Mouse (Mus musculus) CH12.LX (cell line): ENCODE measurements around the gene Slc27a1. TPM values are rescaled to one million over a fixed set of nuclear protein-coding genes. Genes with fewer than 3 reads are reported as not detected.

Source experiments
- DNase-seq: peaks from one replicate; pipeline ENCODE4 v3.0.0-alpha.2; 2013; ENCODE audit errors: extremely low read depth
- H3K27ac ChIP-seq: 2 replicates; pipeline ENCODE4 v1.5.1; 2012; ENCODE audit warnings: low read depth, mild to moderate bottlenecking, control low read depth, moderate library complexity; ENCODE audit not compliant: insufficient read depth
- H3K27me3 ChIP-seq: replicated peaks from 2 replicates; pipeline ENCODE3; 2012; ENCODE audit warnings: inconsistent platforms
- H3K36me3 ChIP-seq, 2 experiments: replicated peaks in 1 of 2; 2 replicates each; pipeline versions ENCODE3 to v1.6.1; 2012; ENCODE audit warnings: inconsistent platforms in 1 of 2, low read length in 1 of 2, mild to moderate bottlenecking in 1 of 2, mixed read lengths in 1 of 2, moderate library complexity in 1 of 2; ENCODE audit not compliant: control insufficient read depth in 1 of 2, insufficient read depth in 1 of 2
- H3K4me1 ChIP-seq, 2 experiments: 2 replicates each; pipeline ENCODE4 v1.6.1; 2012; ENCODE audit warnings: inconsistent platforms in 1 of 2, moderate library complexity in 1 of 2; ENCODE audit not compliant: insufficient read depth in 2 of 2, control insufficient read depth in 1 of 2
- H3K4me2 ChIP-seq: 2 replicates; pipeline ENCODE4 v1.6.1; 2012; ENCODE audit warnings: low read depth, mild to moderate bottlenecking, control low read depth; ENCODE audit not compliant: poor library complexity, insufficient read depth, severe bottlenecking
- H3K4me3 ChIP-seq, 3 experiments: fragments of 150-350 bp in 1 of 3; sonication (generic) in 1 of 3; replicated peaks in 1 of 3; 2 replicates each; pipeline versions ENCODE3 to v1.5.1; 2011 to 2012; ENCODE audit warnings: low read depth in 2 of 3, low read length in 2 of 3, mild to moderate bottlenecking in 2 of 3, moderate library complexity in 2 of 3, control low read depth in 1 of 3, improper control_type of control experiment in 1 of 3, inconsistent platforms in 1 of 3, mixed read lengths in 1 of 3; ENCODE audit not compliant: poor library complexity in 1 of 3
- H3K79me2 ChIP-seq: replicated peaks from 2 replicates; pipeline ENCODE4 v1.6.1; 2012; ENCODE audit warnings: mild to moderate bottlenecking, moderate library complexity; ENCODE audit not compliant: control insufficient read depth, poor library complexity, insufficient read depth, severe bottlenecking; ENCODE audit errors: extremely low read depth
- H3K9ac ChIP-seq: 2 replicates; pipeline ENCODE4 v1.6.1; 2012; ENCODE audit warnings: low read depth, mild to moderate bottlenecking, control low read depth, moderate library complexity; ENCODE audit not compliant: insufficient read depth
- H3K9me3 ChIP-seq: replicated peaks from 2 replicates; pipeline ENCODE3; 2012; ENCODE audit warnings: low read length, inconsistent platforms, mixed read lengths
- E2F4 ChIP-seq: IDR thresholded peaks from 2 replicates; pipeline ENCODE4 v1.6.1; 2011; ENCODE audit warnings: low read depth, low read length, improper control_type of control experiment; ENCODE audit not compliant: insufficient replicate concordance
- EP300 ChIP-seq: IDR thresholded peaks from 2 replicates; pipeline ENCODE4 v1.6.1; 2011; ENCODE audit warnings: low read length, improper control_type of control experiment
- GABPA ChIP-seq: IDR thresholded peaks from 2 replicates; pipeline ENCODE4 v1.6.1; 2012; ENCODE audit warnings: low read depth, low read length, improper control_type of control experiment, inconsistent platforms; ENCODE audit not compliant: insufficient replicate concordance
- HCFC1 ChIP-seq: IDR thresholded peaks from 2 replicates; pipeline ENCODE4 v1.6.1; 2012; ENCODE audit warnings: low read depth, mild to moderate bottlenecking, inconsistent platforms, low read length, improper control_type of control experiment
- IRF4 ChIP-seq: IDR thresholded peaks from 2 replicates; pipeline ENCODE4 v1.6.1; 2014; ENCODE audit warnings: low read depth, mild to moderate bottlenecking, inconsistent platforms, low read length, improper control_type of control experiment
- MAX ChIP-seq: IDR thresholded peaks from 2 replicates; pipeline ENCODE4 v1.6.1; 2011; ENCODE audit warnings: low read length, improper control_type of control experiment
- MEF2A ChIP-seq: IDR thresholded peaks from 2 replicates; pipeline ENCODE4 v1.6.1; 2014; ENCODE audit warnings: low read depth, mild to moderate bottlenecking, inconsistent platforms, low read length, improper control_type of control experiment, borderline replicate concordance
- MYC ChIP-seq: IDR thresholded peaks from 2 replicates; pipeline ENCODE4 v1.6.1; 2011; ENCODE audit warnings: low read depth, mild to moderate bottlenecking, improper control_type of control experiment, low read length
- SIN3A ChIP-seq: IDR thresholded peaks from 2 replicates; pipeline ENCODE4 v1.6.1; 2012; ENCODE audit warnings: low read length, improper control_type of control experiment, inconsistent platforms
- UBTF ChIP-seq: IDR thresholded peaks from 2 replicates; pipeline ENCODE4 v1.6.1; 2012; ENCODE audit warnings: low read depth, mild to moderate bottlenecking, inconsistent platforms, low read length, improper control_type of control experiment, moderate library complexity
- USF2 ChIP-seq: conservative IDR thresholded peaks from 2 replicates; pipeline ENCODE4 v1.6.1; 2011; ENCODE audit warnings: low read depth, low read length, improper control_type of control experiment
- ZC3H11A ChIP-seq: IDR thresholded peaks from 2 replicates; pipeline ENCODE4 v1.6.1; 2012; ENCODE audit warnings: low read depth, mild to moderate bottlenecking, inconsistent platforms, low read length, improper control_type of control experiment
- ZKSCAN1 ChIP-seq: IDR thresholded peaks from 2 replicates; pipeline ENCODE4 v1.6.1; 2012; ENCODE audit warnings: low read depth, inconsistent platforms, low read length, improper control_type of control experiment, borderline replicate concordance
- ZNF384 ChIP-seq: IDR thresholded peaks from 2 replicates; pipeline ENCODE4 v1.6.1; 2012; ENCODE audit warnings: low read depth, low read length, improper control_type of control experiment, inconsistent platforms
- dilution Hi-C: fragments of 300-500 bp; cut with MboI; formaldehyde crosslinking; loops from 2 replicates; pipeline ENCODE4 v1.14.3; 2020; ENCODE audit warnings: low sequenced_read_pairs; ENCODE audit not compliant: extremely low pct_unique_long_range_greater_than_20kb, extremely low pct_ligation_motif_present
- in situ Hi-C: fragments of 300-500 bp; cut with MboI; formaldehyde crosslinking; loops from 3 replicates; pipeline ENCODE4 v1.14.3; 2019; ENCODE audit warnings: low sequenced_read_pairs, low pct_ligation_motif_present, low pct_unique_long_range_greater_than_20kb, mixed read lengths
- polyA plus RNA-seq: library from polyadenylated mRNA; unstranded; fragments of >175 nt; gene quantifications from 2 replicates; pipeline ENCODE4 v1.2.1, GENCODE M21; 2012; ENCODE audit warnings: low read depth; ENCODE audit not compliant: insufficient read length
- total RNA-seq, 2 experiments: library from RNA; depleted of rRNA; stranded (reverse); fragments of 300-350 nt in 1 of 2; fragments of >200 nt in 1 of 2; gene quantifications; 2 replicates each; pipeline ENCODE4 v1.2.3; 2012 to 2014

Slc27a1 gene
- total and polyA plus RNA-seq, 3 experiments, result 1.8 to 4.0 (median 2.4) TPM

DNA sequence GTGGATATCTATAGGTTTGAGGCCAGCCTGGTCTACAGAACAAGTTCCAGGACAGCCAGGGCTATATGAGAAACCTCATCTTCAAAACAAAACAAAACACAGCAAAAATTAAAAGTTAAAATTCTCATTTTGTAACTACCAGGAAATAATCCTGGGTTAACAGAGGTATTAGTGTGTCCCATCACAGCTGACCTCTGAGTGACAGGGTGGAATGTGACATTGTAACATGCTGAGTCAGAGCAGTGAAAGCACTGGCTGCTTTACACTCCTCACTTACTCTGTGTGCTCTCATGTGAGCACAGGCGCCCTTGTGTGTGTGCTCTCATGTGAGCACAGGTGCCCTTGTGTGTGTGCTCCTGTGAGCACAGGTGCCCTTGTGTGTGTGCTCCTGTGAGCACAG, 6.3 kb downstream of the Slc27a1 start:
- Histone ChIP-seq H3K36me3 (no peaks in the 10 kb centered on the region), H3K9ac (no peak overlapping the region), H3K79me2 (no peaks in the 10 kb centered on the region), H3K4me3 (no peak overlapping the region), H3K27ac (no peak overlapping the region), H3K4me2 (no peak overlapping the region), H3K27me3 (peaks cover 2% of the 10 kb centered on the region), H3K4me1 (peaks cover 11 to 13% of the 10 kb centered on the region in 2 experiments), H3K9me3 (no peaks in the 10 kb centered on the region)
- in situ Hi-C loops (no loop called here), dilution Hi-C loops (no loop called here)
- TF ChIP-seq USF2, result no peak
- no peak for TF ChIP-seq SIN3A
- TF ChIP-seq MAX, result no peak
- no peak for TF ChIP-seq IRF4
- TF ChIP-seq MEF2A, result no peak
- no peak for DNase-seq

DNA sequence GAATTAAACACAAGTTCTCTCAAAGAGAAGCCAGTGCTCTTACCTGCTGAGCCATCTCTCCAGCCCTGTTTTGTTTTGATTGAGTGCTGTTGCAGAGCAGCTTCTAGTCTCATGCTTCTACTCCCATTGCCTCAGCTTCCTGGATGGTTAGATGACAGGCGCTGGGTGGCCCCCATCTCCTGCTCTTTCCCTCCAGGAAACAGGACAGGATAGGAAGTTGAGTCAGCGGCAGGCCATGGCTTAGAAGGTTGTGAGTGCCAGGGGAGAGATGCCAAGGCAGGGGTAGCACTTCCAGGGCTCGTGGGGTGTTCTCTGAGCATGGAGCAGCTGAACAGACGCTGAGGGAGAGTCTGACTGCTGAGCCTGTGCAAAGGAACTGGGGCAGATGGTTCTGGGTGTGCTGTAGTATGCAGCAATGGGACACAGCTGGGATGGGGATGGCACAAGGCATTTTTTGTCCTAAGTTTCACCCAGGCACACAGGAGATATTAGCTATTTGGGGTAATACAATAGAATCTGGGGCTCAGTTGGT, 9.2 kb downstream of the Slc27a1 start:
- dilution Hi-C loops (no loop called here), in situ Hi-C loops (no loop called here)
- Histone ChIP-seq H3K4me1 (peaks cover 13 to 21% of the 10 kb centered on the region in 2 experiments), H3K27ac (no peak overlapping the region), H3K4me2 (no peak overlapping the region), H3K9ac (no peak overlapping the region), H3K27me3 (no peaks in the 10 kb centered on the region), H3K79me2 (no peaks in the 10 kb centered on the region), H3K9me3 (no peaks in the 10 kb centered on the region), H3K36me3 (peaks cover 3 to 8% of the 10 kb centered on the region in 2 experiments), H3K4me3 (no peak overlapping the region)
- no peak for DNase-seq
- TF ChIP-seq ZKSCAN1 (no peak), MYC (no peak), HCFC1 (no peak), ZNF384 (no peak), EP300 (no peak), GABPA (no peak), MAX (no peak), ZC3H11A (no peak), UBTF (no peak), USF2 (no peak)

DNA sequence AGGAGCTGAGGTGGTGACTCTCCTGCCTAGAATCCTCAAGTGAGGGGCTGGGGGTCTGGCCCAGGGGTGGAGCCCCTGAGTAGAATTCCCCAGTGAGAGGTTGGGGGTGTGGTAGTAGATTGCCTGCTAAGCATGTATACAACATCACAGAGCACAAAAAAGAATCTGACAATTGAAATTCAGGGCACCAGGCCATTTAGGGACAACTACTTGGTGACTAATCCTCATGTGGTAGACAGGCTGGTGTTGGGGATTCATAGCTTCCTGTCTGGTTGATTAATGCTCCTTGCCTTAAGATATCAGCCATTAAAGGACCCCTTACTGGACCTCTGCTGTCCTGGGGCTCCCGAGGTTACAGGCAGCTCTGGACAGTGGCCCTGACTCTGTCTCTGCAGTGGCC, 10.3 kb downstream of the Slc27a1 start:
- H3K4me3 ChIP-seq, result no peak overlapping the region
- H3K4me2 ChIP-seq, result no peak overlapping the region
- dilution Hi-C loops, result no loop called here
- no peak overlapping the region for H3K27ac ChIP-seq
- no peak overlapping the region for H3K9ac ChIP-seq
- H3K9me3 ChIP-seq, result no peaks in the 10 kb centered on the region
- in situ Hi-C loops, result no loop called here
- H3K79me2 ChIP-seq, result no peaks in the 10 kb centered on the region
- no peak for TF ChIP-seq E2F4
- TF ChIP-seq HCFC1, result no peak
- H3K4me1 ChIP-seq, result peaks cover 13 to 21% of the 10 kb centered on the region in 2 experiments
- no peak for DNase-seq
- H3K27me3 ChIP-seq, result no peaks in the 10 kb centered on the region
- H3K36me3 ChIP-seq, result peaks cover 4 to 9% of the 10 kb centered on the region in 2 experiments
